ENCODE assay signal across 13 mouse cellular contexts in the genomic region with DNA sequence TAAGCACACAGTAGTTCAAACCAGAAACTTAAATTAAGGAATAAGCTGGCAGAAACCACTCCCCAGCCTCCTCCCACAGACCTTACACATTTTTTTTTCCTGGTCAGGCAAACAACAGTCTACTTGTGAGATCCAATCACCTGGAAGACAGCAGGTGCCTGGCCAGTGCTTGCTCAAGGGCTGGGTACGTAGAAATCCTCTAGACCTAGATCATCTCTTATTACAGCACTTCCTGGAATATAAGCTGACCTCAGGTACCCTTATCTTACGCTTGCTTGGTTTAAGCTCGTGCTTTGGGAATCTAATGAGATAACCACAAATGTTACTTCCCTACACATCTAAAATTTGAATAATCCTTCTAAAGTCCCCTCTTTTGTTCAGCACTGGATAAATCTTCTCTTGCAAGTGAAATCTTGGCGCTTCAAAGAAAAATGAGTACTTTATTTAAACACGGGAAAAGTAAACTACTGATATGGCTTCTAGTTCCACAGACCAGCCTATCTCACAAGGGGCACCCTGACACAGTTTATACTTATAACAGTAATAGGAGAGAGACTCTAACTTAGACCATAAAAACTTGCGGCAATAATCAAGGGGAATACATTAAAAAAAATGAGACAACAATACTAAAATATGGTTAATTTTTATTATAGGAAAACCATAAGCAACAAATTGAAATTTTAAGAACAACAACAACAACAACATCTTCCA. TPM values are rescaled to one million over a fixed set of nuclear protein-coding genes. Genes with fewer than 3 reads are reported as not detected.
DNase-seq lines count a peak whose midpoint lies in the region; ATAC-seq and TF ChIP-seq lines count a peak whose summit lies in the region.
"Had no signal": no experiment of that assay in that cellular context is flagged by ENCODE, and none has a peak within 500 bp of the region (broad histone marks: within the 10 kb centered on the region; RNA-seq: fewer than 3 reads in every experiment).

No protein-coding gene starts in this region.

- ATAC-seq in liver, embryonic 13.5 days (ENCODE audit: low read depth) = peak; percentile 58; the same call in 1 of the 2 replicates
- ATAC-seq in stomach, embryonic 15.5 days (ENCODE audit: insufficient read depth, low FRiP score, low read depth) = peak; percentile 78; the same call in 1 of the 2 replicates
- ATAC-seq in activated CD4-positive, CD25-positive, alpha-beta regulatory T cell, adult 4 months = no peak

- no peaks in the 10 kb centered on the region for H3K9me3 ChIP-seq in liver, embryonic 13.5 days (replicated peaks)
- no peaks in the 10 kb centered on the region for H3K9me3 ChIP-seq in stomach, embryonic 15.5 days
- H3K9me3 ChIP-seq: limb, embryonic 13.5 days; midbrain, embryonic 12.5 days had no signal

- no peak for TF ChIP-seq POLR2A in liver, adult 2 months (IDR thresholded peaks at IDR 0.05; ENCODE audit: extremely low read depth, insufficient read depth, low read length)
- no peak for TF ChIP-seq POLR2A in bone marrow macrophage, adult 2 months (IDR thresholded peaks at IDR 0.05; ENCODE audit: borderline replicate concordance, low read depth, low read length)

- no peaks in the 10 kb centered on the region for H3K79me2 ChIP-seq in liver, adult 2 months (ENCODE audit: control insufficient read depth, insufficient read depth, low read length)

- 72% methylated on average over 6 of the region's 6 CpGs for WGBS in liver, adult 2 months
- WGBS in liver, embryonic 13.5 days (ENCODE audit: insufficient replicate concordance) = 28% methylated on average over 6 of the region's 6 CpGs
- WGBS in stomach, embryonic 15.5 days = 42% methylated on average over 6 of the region's 6 CpGs

- H3K27me3 ChIP-seq in liver, adult 2 months (ENCODE audit: control insufficient read depth, insufficient read depth, low read length) = no peaks in the 10 kb centered on the region
- no peaks in the 10 kb centered on the region for H3K27me3 ChIP-seq in liver, embryonic 13.5 days
- H3K27me3 ChIP-seq in stomach, embryonic 15.5 days (replicated peaks) = no peaks in the 10 kb centered on the region
- H3K27me3 ChIP-seq: limb, embryonic 13.5 days; midbrain, embryonic 12.5 days had no signal

- H3K4me3 ChIP-seq in liver, adult 2 months (ENCODE audit: insufficient read depth, low read depth, low read length) = no peak overlapping the region
- no peak overlapping the region for H3K4me3 ChIP-seq in bone marrow macrophage, adult 2 months (ENCODE audit: insufficient read depth, low read length)
- no peak overlapping the region for H3K4me3 ChIP-seq in liver, embryonic 13.5 days (replicated peaks)
- H3K4me3 ChIP-seq in stomach, embryonic 15.5 days (replicated peaks) = no peak overlapping the region
- H3K4me3 ChIP-seq: limb, embryonic 13.5 days; midbrain, embryonic 12.5 days had no signal

- H3K36me3 ChIP-seq in liver, adult 2 months (ENCODE audit: control insufficient read depth, insufficient read depth, low read length) = no peaks in the 10 kb centered on the region
- no peaks in the 10 kb centered on the region for H3K36me3 ChIP-seq in liver, embryonic 13.5 days
- H3K36me3 ChIP-seq in stomach, embryonic 15.5 days = no peaks in the 10 kb centered on the region
- H3K36me3 ChIP-seq: limb, embryonic 13.5 days; midbrain, embryonic 12.5 days had no signal

- H3K27ac ChIP-seq in liver, adult 2 months (replicated peaks; ENCODE audit: insufficient read depth, low read depth, low read length) = no peak overlapping the region
- H3K27ac ChIP-seq in bone marrow macrophage, adult 2 months (ENCODE audit: insufficient read depth, low read depth, low read length) = peak overlapping the region; percentile 66
- no peak overlapping the region for H3K27ac ChIP-seq in liver, embryonic 13.5 days
- H3K27ac ChIP-seq in stomach, embryonic 15.5 days = no peak overlapping the region
- H3K27ac ChIP-seq: limb, embryonic 13.5 days; midbrain, embryonic 12.5 days had no signal

- peak; percentile 11 for DNase-seq in liver, adult 2 months (ENCODE audit: extremely low read depth, low read depth, low spot score)
- DNase-seq in liver = no peak
- no peak for DNase-seq in liver, embryonic 13.5 days
- no peak for DNase-seq in right cerebral cortex, postnatal 14 days
- DNase-seq in ovary, postnatal 14 days (ENCODE audit: low spot score) = no peak
- DNase-seq: adrenal gland, postnatal 25 days; kidney, postnatal 36 days; layer of hippocampus, postnatal 36 days had no signal

- no peak overlapping the region for H3K4me2 ChIP-seq in liver, embryonic 13.5 days
- 0 out of 2 replicates have a peak overlapping the region, but pooled peaks have one; percentile 2 for H3K4me2 ChIP-seq in stomach, embryonic 15.5 days
- H3K4me2 ChIP-seq: limb, embryonic 13.5 days; midbrain, embryonic 12.5 days had no signal

- no peaks in the 10 kb centered on the region for H3K4me1 ChIP-seq in liver, adult 2 months (ENCODE audit: control insufficient read depth, insufficient read depth, low read length)
- peaks cover 50% of the 10 kb centered on the region for H3K4me1 ChIP-seq in bone marrow macrophage, adult 2 months (ENCODE audit: control insufficient read depth, insufficient read depth, low read length)
- peaks cover 42% of the 10 kb centered on the region for H3K4me1 ChIP-seq in liver, embryonic 13.5 days (replicated peaks)
- no peaks in the 10 kb centered on the region for H3K4me1 ChIP-seq in stomach, embryonic 15.5 days
- H3K4me1 ChIP-seq: limb, embryonic 13.5 days had no signal

- no peak overlapping the region for H3K9ac ChIP-seq in liver, adult 2 months (ENCODE audit: low read depth, low read length)
- H3K9ac ChIP-seq in liver, embryonic 13.5 days = no peak overlapping the region
- no peak overlapping the region for H3K9ac ChIP-seq in stomach, embryonic 15.5 days
- H3K9ac ChIP-seq: limb, embryonic 13.5 days; midbrain, embryonic 12.5 days had no signal

- no peak for TF ChIP-seq CTCF in liver, adult 2 months (IDR thresholded peaks at IDR 0.05; ENCODE audit: low read depth, low read length)
- no peak for TF ChIP-seq CTCF in bone marrow macrophage, adult 2 months (IDR thresholded peaks at IDR 0.05; ENCODE audit: low read depth, low read length)

RNA-seq across cellular contexts. Expression of gene Galnt7, which starts 58.5 kb away (rescaled TPM):
- 1.8 and 2.0 TPM in 2 replicates for total RNA-seq in liver, adult 2 months (2014; rRNA removed)
- polyA plus RNA-seq in liver, adult 2 months (2012; rRNA removed) = 0.12 and 0.61 TPM in 2 replicates
- 24.7 and 25.3 TPM in 2 replicates for polyA plus RNA-seq in bone marrow macrophage, adult 2 months (2012; ENCODE audit: insufficient read depth, insufficient read length, missing spikeins)
- 6.4 and 8.5 TPM in 2 replicates for polyA plus RNA-seq in liver, embryonic 13.5 days (2015; fragmentation: Nextera tagmentation; extraction: Ambion mirVana)
- polyA plus RNA-seq in stomach, embryonic 15.5 days (2015; fragmentation: Nextera tagmentation; extraction: Ambion mirVana) = 32.1 TPM in 2 replicates
- polyA plus RNA-seq in activated CD4-positive, CD25-positive, alpha-beta regulatory T cell, adult 4 months (2017; shearing (Covaris generic)) = 10 to 100 TPM; 24.7 to 25.9 TPM
